Mouse (Mus musculus) urinary bladder, postnatal 4 days (tissue): Measurements from ENCODE around the gene Arf1.

Source experiments
- DNase-seq, 2 experiments: peaks; one replicate each; pipeline ENCODE4 v3.0.0; 2021 to 2022; ENCODE audit warnings: low spot score in 2 of 2

The Arf1 gene

GRCm38 (mm10) chr11:59228122-59228953 lies at the start of gene Arf1:
Arf1 (minus strand) TSS chr11:59228270.
- peak; percentile 95 to 96 for DNase-seq

DNA sequence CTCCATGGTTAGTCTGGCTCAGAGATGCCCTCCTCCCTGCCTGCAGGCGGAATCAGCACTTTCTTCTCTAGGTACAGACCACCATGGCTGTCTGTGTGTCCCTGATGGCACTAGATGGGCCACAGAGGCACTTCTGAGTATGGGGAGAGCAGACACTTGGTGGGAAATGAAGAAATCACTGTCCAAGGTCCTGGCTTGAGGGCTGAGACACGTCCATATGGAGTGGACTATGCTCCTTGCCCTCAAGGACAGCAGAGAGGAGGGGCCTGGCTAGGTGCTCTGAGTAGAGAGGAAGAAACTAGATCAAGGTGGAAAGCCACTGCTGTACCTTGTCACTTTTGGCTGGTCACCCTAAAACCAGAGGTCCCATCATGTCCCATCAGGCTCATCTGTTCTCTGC lies 48.8 kb upstream of the Arf1 start:
- no peak for DNase-seq

DNA sequence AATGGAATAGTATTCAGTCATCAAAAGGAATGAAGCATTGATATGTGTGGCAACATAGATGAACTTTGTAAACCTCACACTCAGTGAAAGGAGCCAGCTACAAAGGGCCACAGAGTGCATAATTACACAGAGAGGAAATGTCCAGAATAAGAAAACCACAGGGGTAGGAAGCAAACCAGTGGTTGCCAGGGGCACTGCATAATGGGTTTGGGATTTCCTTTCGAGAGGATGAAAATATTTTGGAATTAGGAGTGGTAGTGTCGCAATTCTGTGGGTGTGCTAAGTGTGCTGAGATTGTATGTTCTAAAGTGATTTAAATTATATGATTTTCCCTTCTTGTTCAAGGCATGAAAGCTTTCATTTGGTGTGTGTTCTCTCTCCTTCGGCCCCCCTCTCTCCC lies 46.1 kb upstream of the Arf1 start:
- DNase-seq: no peak

- DNase-seq: no peak
These were observed 38.7 kb upstream of the Arf1 start for GRCm38 (mm10) chr11:59266727-59267126.

DNA sequence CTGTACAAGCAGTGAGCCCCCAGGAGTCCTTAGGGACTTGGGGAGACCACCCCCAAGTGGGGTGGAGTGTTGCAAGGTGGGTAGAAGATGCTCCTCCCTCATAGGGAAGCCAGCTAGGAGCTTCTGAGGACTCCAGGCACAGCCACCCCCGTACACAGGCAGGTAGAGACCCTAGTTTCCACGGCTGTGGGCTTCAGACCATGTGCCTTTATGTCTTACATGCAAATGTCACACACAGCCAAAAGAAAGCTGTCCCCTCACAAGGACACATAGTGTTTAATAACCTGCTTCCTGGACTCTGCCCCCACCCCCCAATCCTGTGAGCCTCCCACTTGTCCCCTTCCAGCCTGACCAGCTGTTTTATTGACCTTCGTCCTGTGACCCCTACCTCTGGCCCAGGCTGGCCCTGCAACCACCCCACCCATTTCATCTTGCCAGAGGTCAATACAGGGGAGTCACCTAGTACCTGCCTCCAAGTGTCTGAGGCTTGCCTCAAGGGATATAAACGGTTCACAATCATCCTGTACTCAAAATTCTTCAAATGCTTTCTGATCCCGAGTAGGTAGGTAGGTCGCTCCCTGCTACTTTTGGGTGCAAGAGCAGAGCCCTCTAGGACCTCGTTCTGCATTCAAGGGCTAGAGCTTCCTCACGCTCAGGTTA lies 37.2 kb upstream of the Arf1 start:
- no peak for DNase-seq

GRCm38 (mm10) chr11:59264593-59264992 lies 36.5 kb upstream of the Arf1 start:
- DNase-seq: no peak

- peak in 1 of 2 experiments; percentile 39 for DNase-seq
These were observed 35.9 kb upstream of the Arf1 start for GRCm38 (mm10) chr11:59263870-59264563.

DNA sequence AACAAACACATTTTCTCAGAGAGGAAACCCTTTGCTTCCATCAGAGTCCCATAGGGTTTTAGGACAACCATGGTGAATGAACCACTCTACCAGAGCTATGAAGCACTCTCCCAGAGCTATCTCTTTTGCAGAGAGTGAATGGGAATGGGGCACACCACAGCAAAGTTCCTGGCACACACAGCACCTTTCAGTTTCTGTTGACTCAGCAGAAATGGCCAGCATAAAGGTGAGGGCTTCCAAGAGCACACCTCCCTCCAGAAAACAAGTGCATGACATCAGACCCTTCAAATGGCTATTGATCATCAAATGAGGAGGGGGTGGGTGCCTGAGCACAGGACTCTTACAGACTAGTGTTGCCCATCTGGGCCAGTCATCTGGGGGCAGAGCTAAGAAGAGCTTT lies 34.2 kb upstream of the Arf1 start:
- no peak for DNase-seq

DNA sequence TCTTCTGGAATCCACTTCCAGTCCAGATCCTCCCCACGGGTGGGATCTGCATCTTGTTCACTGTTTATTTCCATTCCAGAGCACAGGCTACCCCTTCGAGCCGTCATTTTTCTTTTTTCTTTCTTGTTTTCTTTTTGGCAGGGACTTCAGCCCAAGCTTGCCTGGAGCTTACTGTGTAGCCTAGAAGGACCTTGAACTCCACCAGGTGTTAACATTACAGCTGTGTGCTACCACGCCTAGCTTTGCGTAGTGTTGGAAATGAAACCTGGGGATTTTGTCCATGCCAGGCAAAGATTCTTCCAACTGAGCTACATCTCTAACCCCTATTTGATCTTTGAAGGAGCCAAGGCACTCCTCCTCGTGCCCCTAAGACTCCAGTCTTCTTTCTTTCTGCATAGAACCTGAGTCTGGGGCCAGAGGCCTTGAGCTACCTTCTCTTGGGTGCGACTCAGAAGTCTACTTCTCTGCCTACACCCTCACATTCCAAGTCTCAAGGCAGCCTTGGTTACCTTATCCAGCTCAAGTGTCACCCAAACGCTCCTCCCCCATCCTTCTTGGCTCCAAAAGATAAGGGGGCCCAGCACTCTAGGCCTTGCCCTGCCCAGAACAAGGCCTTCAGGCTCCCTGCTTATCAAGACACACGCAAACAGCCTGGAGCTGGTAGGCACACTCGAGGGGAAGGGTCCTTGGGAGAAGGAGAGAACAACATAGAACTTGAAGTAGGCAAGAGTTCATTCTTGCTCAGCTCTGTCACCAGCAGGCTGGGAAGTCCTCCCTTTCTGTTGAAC lies 32.8 kb upstream of the Arf1 start:
- DNase-seq: no peak

- no peak for DNase-seq
These were observed 31.6 kb upstream of the Arf1 start for GRCm38 (mm10) chr11:59259647-59260046.

DNA sequence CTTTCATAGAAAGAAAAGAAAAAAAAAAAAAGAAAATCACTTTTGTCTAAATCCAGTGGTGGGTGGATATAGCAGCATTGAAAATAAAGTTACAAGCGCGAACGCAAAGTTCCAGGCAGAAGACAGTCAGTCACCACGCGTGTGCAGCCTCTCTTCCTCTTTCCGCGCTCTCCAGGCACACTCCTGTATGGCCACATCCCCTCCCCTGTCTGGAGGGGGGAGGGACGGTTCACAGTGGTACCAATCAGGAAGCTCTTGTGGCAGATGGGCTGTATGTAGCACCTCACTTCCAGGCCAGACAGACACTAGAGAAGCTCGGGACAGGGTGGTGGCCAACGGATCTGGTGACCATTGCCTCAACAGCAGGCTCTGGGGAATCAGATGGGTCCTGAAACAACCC lies 20.0 kb upstream of the Arf1 start:
- DNase-seq: no peak

- DNase-seq: no peak
These were observed 15.8 kb upstream of the Arf1 start for GRCm38 (mm10) chr11:59243856-59244255.

DNA sequence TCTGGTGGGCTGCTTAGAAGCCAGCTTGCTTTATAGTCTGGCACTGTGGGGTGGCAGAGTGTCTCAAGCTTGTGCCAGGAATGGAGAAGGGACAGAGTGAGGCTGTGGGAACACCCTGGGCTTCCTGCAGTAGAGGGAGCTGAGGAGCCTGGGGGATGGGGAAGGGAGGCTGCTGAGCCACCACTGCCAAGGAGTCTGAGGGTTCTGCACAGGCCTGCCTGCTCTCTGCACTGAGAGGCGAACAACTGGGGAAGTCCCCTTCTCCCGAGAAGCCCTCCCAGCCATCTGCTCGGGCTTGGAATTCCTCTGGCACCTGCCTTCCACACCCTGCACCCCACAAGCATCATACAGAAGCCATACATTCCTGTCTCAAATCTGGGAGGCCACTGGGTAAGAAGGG lies 13.8 kb upstream of the Arf1 start:
- DNase-seq: no peak

- DNase-seq: no peak
These were observed 11.7 kb upstream of the Arf1 start for GRCm38 (mm10) chr11:59239796-59240195.

GRCm38 (mm10) chr11:59239428-59239785 lies 11.3 kb upstream of the Arf1 start:
- DNase-seq: no peak

DNA sequence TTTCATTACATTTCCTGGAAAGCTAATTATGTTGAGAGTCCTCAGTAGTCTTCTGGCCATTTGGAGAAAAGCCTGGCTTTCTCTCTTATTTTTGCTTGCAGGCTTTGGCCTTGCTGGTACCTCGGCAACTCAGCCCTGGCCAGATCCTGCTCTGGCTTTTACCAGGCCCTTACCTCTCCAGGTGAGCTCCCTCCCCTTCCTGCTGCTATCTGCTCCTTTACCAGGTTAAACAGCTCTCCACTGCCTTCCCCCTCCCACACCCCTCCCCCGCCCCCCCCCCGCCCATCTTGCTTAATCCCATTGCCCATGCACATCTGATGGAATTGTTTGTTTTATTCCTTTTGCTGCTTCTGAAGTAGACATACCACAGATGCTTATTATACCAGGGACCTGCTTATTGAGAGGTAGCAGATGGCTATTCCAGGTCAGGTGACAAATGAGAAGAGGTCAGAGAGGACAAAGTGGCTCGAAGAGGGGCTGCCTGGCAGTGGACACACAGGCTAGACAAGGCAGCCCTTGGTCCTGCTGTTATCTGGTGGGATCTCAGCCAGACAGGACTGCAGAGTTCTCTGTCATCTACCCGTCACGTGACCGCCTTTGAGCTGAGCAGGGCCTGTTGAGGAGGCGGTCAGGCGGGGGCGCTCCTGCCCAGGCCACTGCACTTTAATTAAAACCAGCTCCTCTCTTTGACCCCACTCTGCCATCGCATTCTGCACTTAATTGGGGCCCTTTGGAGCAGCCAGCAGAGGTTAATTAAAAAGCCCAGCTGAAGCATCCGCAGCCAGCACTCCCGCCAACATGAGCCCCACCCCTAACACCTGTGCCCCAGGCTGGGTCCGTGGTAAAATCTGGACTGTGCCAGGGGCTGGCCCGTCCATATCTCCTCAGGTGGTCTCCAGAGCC lies 10.7 kb upstream of the Arf1 start:
- DNase-seq: peak; percentile 47 to 71

GRCm38 (mm10) chr11:59232797-59233196 lies 4.7 kb upstream of the Arf1 start:
- no peak for DNase-seq

DNA sequence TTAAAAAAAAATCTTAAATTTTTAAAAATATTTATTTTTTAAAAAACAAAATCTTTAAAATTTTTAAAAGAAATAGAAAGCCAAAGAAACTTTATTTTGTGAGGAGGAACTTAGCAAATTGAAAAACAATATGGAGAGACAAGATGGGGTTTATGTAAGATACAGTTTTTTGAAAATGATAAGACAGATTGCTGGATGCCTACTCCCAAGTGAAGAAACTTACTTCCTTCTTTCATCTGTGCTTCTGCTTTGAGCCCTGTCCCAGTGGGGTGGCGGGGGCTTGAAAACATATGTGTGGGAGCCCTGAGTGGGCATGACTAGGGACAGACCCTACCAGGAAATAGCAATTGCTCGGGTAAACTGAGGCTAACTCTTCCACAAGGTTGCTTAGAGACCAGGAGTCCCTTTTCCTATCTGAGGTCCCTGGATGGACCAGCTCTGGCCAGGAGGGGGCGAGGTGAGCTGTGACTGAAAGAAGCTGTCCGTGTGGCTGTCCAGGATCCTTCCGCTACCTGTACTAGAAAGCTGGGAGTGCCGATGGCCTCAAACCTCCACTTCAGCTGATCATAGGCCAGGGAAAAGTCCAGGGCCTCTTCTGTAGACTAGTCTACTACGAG lies 2.2 kb upstream of the Arf1 start:
- no peak for DNase-seq

DNA sequence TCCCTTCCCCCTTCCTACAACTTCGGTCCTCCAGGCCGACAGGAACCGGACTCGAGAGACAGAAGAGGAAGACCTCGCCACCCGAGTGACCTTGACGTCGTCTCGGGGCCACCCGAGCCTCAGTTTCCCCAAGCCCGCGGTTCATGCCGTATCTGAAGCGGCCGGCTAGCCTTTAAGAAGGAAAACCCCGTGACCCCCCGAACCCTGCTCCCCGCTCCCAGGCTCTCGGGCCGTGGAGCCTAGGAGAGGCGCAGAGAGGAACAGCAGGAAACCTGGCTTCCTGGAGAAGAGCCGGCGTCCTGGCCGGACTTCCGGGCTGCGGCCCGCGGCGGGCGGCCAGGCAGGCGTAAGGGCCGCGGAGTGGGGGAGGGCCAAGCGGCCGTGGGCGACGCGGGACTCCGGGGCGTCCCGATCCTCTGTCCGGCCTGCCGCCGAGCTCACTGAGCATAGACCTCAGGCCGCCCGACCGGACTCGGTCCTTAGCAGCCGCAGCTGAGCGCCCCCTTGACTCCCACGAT lies 407 bp downstream of the Arf1 start:
- no peak for DNase-seq
